Mouse (Mus musculus): ENCODE results near the gene Cdh22. TPM values are rescaled to one million over a fixed set of nuclear protein-coding genes. Genes with fewer than 3 reads are reported as not detected.

The Cdh22 gene
- polyA plus RNA-seq, 1 experiment from 2014 or later = 0.67 TPM

- Histone ChIP-seq H3K4me2 (ENCODE audit: low read depth, low read length) (no peak overlapping the region), H3K27me3 (ENCODE audit: control insufficient read depth, insufficient read depth, low read depth, low read length) (0 out of 2 replicates have a peak, but pooled peaks cover 2% of the 10 kb centered on the region), H3K9ac (ENCODE audit: low read length) (no peak overlapping the region), H3K27ac (ENCODE audit: low read length) (no peak overlapping the region), H3K4me3 (ENCODE audit: low read length) (no peak overlapping the region), H3K36me3 (ENCODE audit: control insufficient read depth, insufficient read depth, low read length) (no peaks in the 10 kb centered on the region), H3K9me3 (ENCODE audit: control insufficient read depth, low read length) (no peaks in the 10 kb centered on the region), H3K4me1 (replicated peaks; ENCODE audit: control insufficient read depth, insufficient read depth, low read length) (no peaks in the 10 kb centered on the region)
- ATAC-seq (ENCODE audit: low read depth) = no peak
- 55% methylated on average over 4 of the region's 4 CpGs for WGBS
These were observed 76.3 kb downstream of the Cdh22 start for GRCm38 (mm10) chr2:165158317-165158716.

- Histone ChIP-seq H3K4me2 (ENCODE audit: low read depth, low read length) (no peak overlapping the region), H3K27me3 (ENCODE audit: control insufficient read depth, insufficient read depth, low read depth, low read length) (no peaks in the 10 kb centered on the region), H3K27ac (ENCODE audit: low read length) (no peak overlapping the region), H3K9me3 (ENCODE audit: control insufficient read depth, low read length) (no peaks in the 10 kb centered on the region), H3K4me3 (ENCODE audit: low read length) (no peak overlapping the region), H3K4me1 (replicated peaks; ENCODE audit: control insufficient read depth, insufficient read depth, low read length) (no peaks in the 10 kb centered on the region), H3K36me3 (ENCODE audit: control insufficient read depth, insufficient read depth, low read length) (no peaks in the 10 kb centered on the region), H3K9ac (ENCODE audit: low read length) (no peak overlapping the region)
- WGBS = 72% methylated on average over 11 of the region's 11 CpGs
- ATAC-seq (ENCODE audit: low read depth) = no peak
These were observed 76.8 kb downstream of the Cdh22 start for GRCm38 (mm10) chr2:165157900-165158299.

DNA sequence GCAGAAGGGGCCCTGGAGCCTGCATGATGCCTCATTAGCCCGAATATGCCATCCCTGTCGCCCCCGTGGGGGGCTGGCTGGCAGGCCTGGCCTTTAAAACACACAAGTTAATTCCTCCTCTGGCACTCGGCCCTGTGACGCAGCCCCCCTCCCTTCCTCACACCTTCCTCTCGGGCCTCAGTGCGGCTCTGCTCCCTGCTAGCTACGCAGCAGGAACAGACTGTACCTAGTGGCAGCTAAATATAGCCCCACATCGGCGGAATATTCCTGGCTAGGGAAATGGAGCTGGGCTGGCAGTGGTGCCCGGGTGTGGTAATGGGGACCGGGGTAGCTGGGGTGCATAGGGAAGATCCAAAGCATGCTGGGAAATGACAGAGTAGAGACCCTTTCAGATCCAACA, 81.6 kb downstream of the Cdh22 start:
- no peak overlapping the region for H3K9ac ChIP-seq (ENCODE audit: low read length)
- H3K9me3 ChIP-seq (ENCODE audit: control insufficient read depth, low read length) = no peaks in the 10 kb centered on the region
- no peak overlapping the region for H3K27ac ChIP-seq (ENCODE audit: low read length)
- H3K36me3 ChIP-seq (ENCODE audit: control insufficient read depth, insufficient read depth, low read length) = no peaks in the 10 kb centered on the region
- no peak overlapping the region for H3K4me2 ChIP-seq (ENCODE audit: low read depth, low read length)
- no peaks in the 10 kb centered on the region for H3K4me1 ChIP-seq (replicated peaks; ENCODE audit: control insufficient read depth, insufficient read depth, low read length)
- H3K4me3 ChIP-seq (ENCODE audit: low read length) = no peak overlapping the region
- ATAC-seq (ENCODE audit: low read depth) = no peak
- WGBS = 14% methylated on average over 12 of the region's 12 CpGs
- H3K27me3 ChIP-seq (ENCODE audit: control insufficient read depth, insufficient read depth, low read depth, low read length) = no peaks in the 10 kb centered on the region

DNA sequence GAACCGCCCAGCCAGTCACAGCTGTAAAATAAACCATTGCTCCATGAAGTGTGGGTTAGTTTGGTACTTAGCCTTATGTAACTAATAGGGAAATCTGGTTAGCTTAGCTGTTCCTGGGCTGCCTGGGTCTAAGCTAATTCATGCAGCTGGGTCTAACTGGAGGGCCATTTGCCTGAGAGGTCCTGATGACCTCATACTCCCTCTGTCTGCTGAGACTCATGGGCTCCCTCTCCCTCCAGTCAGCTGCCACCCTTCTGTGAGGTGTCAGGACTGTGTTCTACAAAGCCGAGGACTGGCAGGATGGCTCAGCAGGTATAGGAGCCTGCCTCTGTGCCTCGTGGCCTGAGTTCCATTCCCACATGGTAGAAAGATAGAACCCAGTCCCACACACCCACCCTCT, 84.9 kb downstream of the Cdh22 start:
- Histone ChIP-seq H3K4me1 (replicated peaks; ENCODE audit: control insufficient read depth, insufficient read depth, low read length) (no peaks in the 10 kb centered on the region), H3K27ac (ENCODE audit: low read length) (no peak overlapping the region), H3K4me3 (ENCODE audit: low read length) (no peak overlapping the region), H3K9ac (ENCODE audit: low read length) (no peak overlapping the region), H3K4me2 (ENCODE audit: low read depth, low read length) (no peak overlapping the region), H3K27me3 (ENCODE audit: control insufficient read depth, insufficient read depth, low read depth, low read length) (no peaks in the 10 kb centered on the region), H3K36me3 (ENCODE audit: control insufficient read depth, insufficient read depth, low read length) (no peaks in the 10 kb centered on the region), H3K9me3 (ENCODE audit: control insufficient read depth, low read length) (no peaks in the 10 kb centered on the region)
- WGBS = 58% methylated on average over 3 of the region's 3 CpGs
- no peak for ATAC-seq (ENCODE audit: low read depth)

DNA sequence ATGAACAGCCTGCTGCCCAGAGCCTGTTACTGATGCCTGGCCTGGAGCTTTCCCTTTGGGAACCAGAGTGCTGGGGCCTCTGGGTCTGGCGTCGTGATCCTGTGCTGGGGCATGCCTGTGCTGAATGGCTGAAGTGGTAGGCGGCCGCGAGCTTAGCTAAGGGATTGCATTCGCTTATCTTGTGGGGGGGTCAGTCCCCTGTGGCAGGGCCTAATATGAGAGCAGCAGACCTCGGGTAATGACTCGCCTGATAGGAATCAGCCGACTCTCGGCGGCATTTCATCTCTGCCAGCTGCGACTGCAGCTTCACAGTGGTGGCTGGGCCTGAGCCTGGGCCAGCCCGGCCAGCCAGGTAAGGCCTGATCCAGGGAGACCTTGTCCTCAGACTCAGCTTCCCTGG, 88.8 kb downstream of the Cdh22 start:
- Histone ChIP-seq H3K9me3 (ENCODE audit: control insufficient read depth, low read length) (no peaks in the 10 kb centered on the region), H3K27me3 (ENCODE audit: control insufficient read depth, insufficient read depth, low read depth, low read length) (peaks cover 8% of the 10 kb centered on the region; the same call in 1 of the 2 replicates), H3K27ac (ENCODE audit: low read length) (no peak overlapping the region), H3K4me3 (ENCODE audit: low read length) (no peak overlapping the region), H3K4me1 (replicated peaks; ENCODE audit: control insufficient read depth, insufficient read depth, low read length) (no peaks in the 10 kb centered on the region), H3K9ac (ENCODE audit: low read length) (no peak overlapping the region), H3K4me2 (ENCODE audit: low read depth, low read length) (no peak overlapping the region), H3K36me3 (ENCODE audit: control insufficient read depth, insufficient read depth, low read length) (no peaks in the 10 kb centered on the region)
- ATAC-seq (ENCODE audit: low read depth) = no peak
- WGBS = 52% methylated on average over 13 of the region's 13 CpGs

DNA sequence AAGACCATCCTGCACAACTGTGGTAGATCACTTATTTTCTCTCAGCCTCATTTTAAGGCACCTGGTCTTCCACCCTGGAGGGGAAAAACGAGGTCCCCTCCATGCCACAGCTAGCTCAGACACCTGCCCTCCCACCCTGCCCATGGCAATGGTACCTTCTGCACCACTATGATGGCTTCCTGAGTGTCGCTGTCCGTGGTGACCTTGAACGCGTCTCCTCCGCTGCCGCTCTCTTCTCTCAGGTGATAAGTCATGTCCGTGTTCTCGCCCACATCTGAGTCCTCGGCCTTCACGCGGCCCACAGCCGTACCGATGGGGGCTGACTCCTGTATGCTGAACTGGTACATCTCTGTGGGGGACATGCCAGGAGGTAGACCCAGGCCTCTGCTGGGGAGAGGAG, 91.2 kb downstream of the Cdh22 start:
- ATAC-seq (ENCODE audit: low read depth) = no peak
- WGBS = 47% methylated on average over 14 of the region's 14 CpGs
- H3K4me1 ChIP-seq (replicated peaks; ENCODE audit: control insufficient read depth, insufficient read depth, low read length) = no peaks in the 10 kb centered on the region
- peaks cover 8% of the 10 kb centered on the region; the same call in 1 of the 2 replicates for H3K27me3 ChIP-seq (ENCODE audit: control insufficient read depth, insufficient read depth, low read depth, low read length)
- no peak overlapping the region for H3K4me2 ChIP-seq (ENCODE audit: low read depth, low read length)
- H3K9me3 ChIP-seq (ENCODE audit: control insufficient read depth, low read length) = no peaks in the 10 kb centered on the region
- no peaks in the 10 kb centered on the region for H3K36me3 ChIP-seq (ENCODE audit: control insufficient read depth, insufficient read depth, low read length)
- no peak overlapping the region for H3K9ac ChIP-seq (ENCODE audit: low read length)
- H3K4me3 ChIP-seq (ENCODE audit: low read length) = no peak overlapping the region
- H3K27ac ChIP-seq (ENCODE audit: low read length) = no peak overlapping the region

GRCm38 (mm10) chr2:165136049-165136448, 98.6 kb downstream of the Cdh22 start:
- WGBS = 10% methylated on average over 16 of the region's 16 CpGs
- ATAC-seq (ENCODE audit: low read depth) = no peak

GRCm38 (mm10) chr2:165133566-165133965, 101.1 kb downstream of the Cdh22 start:
- H3K9me3 ChIP-seq (ENCODE audit: control insufficient read depth, low read length) = no peaks in the 10 kb centered on the region
- H3K4me3 ChIP-seq (ENCODE audit: low read length) = 0 out of 2 replicates have a peak overlapping the region, but pooled peaks have one; percentile 1
- H3K4me1 ChIP-seq (replicated peaks; ENCODE audit: control insufficient read depth, insufficient read depth, low read length) = peaks cover 5% of the 10 kb centered on the region; the same call in 1 of the 2 replicates
- WGBS = under 1% methylated on average over 15 of the region's 15 CpGs
- no peaks in the 10 kb centered on the region for H3K27me3 ChIP-seq (ENCODE audit: control insufficient read depth, insufficient read depth, low read depth, low read length)
- H3K36me3 ChIP-seq (ENCODE audit: control insufficient read depth, insufficient read depth, low read length) = no peaks in the 10 kb centered on the region
- H3K4me2 ChIP-seq (ENCODE audit: low read depth, low read length) = peak overlapping the region; percentile 30
- no peak overlapping the region for H3K27ac ChIP-seq (ENCODE audit: low read length)
- H3K9ac ChIP-seq (ENCODE audit: low read length) = no peak overlapping the region
- peak; percentile 66; the same call in 1 of the 2 replicates for ATAC-seq (ENCODE audit: low read depth)

More at GRCm38 (mm10) chr2:165136049-165136448, 98.6 kb downstream of the Cdh22 start:
- peak overlapping the region; percentile 5; the same call in 1 of the 2 replicates for H3K9ac ChIP-seq (ENCODE audit: low read length)
- H3K4me3 ChIP-seq (ENCODE audit: low read length) = no peak overlapping the region
- H3K27me3 ChIP-seq (ENCODE audit: control insufficient read depth, insufficient read depth, low read depth, low read length) = no peaks in the 10 kb centered on the region
- H3K36me3 ChIP-seq (ENCODE audit: control insufficient read depth, insufficient read depth, low read length) = no peaks in the 10 kb centered on the region
- H3K27ac ChIP-seq (ENCODE audit: low read length) = no peak overlapping the region
- H3K9me3 ChIP-seq (ENCODE audit: control insufficient read depth, low read length) = no peaks in the 10 kb centered on the region
- peaks cover 5% of the 10 kb centered on the region; the same call in 1 of the 2 replicates for H3K4me1 ChIP-seq (replicated peaks; ENCODE audit: control insufficient read depth, insufficient read depth, low read length)
- no peak overlapping the region for H3K4me2 ChIP-seq (ENCODE audit: low read depth, low read length)

DNA sequence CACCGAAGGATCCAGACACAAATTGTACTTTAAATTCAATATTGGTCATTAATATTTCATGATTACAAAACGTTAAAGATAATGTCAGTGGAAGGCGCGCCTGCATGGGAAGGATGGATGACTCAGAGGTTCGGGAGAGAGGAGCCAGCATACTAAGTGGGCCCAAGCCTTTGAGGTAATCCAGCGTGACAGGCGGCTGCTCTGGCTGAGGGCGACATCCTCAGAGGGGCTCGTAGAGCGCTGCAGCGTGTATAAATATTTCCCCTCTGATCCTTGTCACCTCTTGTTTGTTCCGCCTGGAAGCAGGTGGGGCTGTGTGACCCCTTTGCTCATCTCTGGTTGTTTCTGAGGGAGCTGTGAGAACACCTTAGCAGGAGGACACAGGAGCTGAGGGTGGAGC, 103.2 kb downstream of the Cdh22 start:
- Histone ChIP-seq H3K27ac (ENCODE audit: low read length) (no peak overlapping the region), H3K27me3 (ENCODE audit: control insufficient read depth, insufficient read depth, low read depth, low read length) (no peaks in the 10 kb centered on the region), H3K36me3 (ENCODE audit: control insufficient read depth, insufficient read depth, low read length) (no peaks in the 10 kb centered on the region), H3K4me3 (ENCODE audit: low read length) (no peak overlapping the region), H3K4me2 (ENCODE audit: low read depth, low read length) (no peak overlapping the region), H3K9ac (ENCODE audit: low read length) (no peak overlapping the region), H3K4me1 (replicated peaks; ENCODE audit: control insufficient read depth, insufficient read depth, low read length) (peaks cover 4% of the 10 kb centered on the region; the same call in 1 of the 2 replicates), H3K9me3 (ENCODE audit: control insufficient read depth, low read length) (no peaks in the 10 kb centered on the region)
- no peak for ATAC-seq (ENCODE audit: low read depth)
- 30% methylated on average over 12 of the region's 12 CpGs for WGBS

- Histone ChIP-seq H3K27me3 (ENCODE audit: control insufficient read depth, insufficient read depth, low read depth, low read length) (no peaks in the 10 kb centered on the region), H3K9ac (ENCODE audit: low read length) (no peak overlapping the region), H3K4me2 (ENCODE audit: low read depth, low read length) (no peak overlapping the region), H3K4me3 (ENCODE audit: low read length) (no peak overlapping the region), H3K9me3 (ENCODE audit: control insufficient read depth, low read length) (no peaks in the 10 kb centered on the region), H3K27ac (ENCODE audit: low read length) (no peak overlapping the region), H3K4me1 (replicated peaks; ENCODE audit: control insufficient read depth, insufficient read depth, low read length) (no peaks in the 10 kb centered on the region; the same call in 1 of the 2 replicates), H3K36me3 (ENCODE audit: control insufficient read depth, insufficient read depth, low read length) (no peaks in the 10 kb centered on the region)
- WGBS = 36% methylated on average over 4 of the region's 4 CpGs
- no peak for ATAC-seq (ENCODE audit: low read depth)
These were observed 105.5 kb downstream of the Cdh22 start for GRCm38 (mm10) chr2:165129189-165129588.

All from lung, embryonic 16.5 days (tissue).